Mouse (Mus musculus): ENCODE measurements around the gene Frat1. TPM values are rescaled to one million over a fixed set of nuclear protein-coding genes. Genes with fewer than 3 reads are reported as not detected.

Frat1 gene
- total and polyA plus RNA-seq, 3 experiments: 1.3 to 3.9 (median 2.5) TPM

DNA sequence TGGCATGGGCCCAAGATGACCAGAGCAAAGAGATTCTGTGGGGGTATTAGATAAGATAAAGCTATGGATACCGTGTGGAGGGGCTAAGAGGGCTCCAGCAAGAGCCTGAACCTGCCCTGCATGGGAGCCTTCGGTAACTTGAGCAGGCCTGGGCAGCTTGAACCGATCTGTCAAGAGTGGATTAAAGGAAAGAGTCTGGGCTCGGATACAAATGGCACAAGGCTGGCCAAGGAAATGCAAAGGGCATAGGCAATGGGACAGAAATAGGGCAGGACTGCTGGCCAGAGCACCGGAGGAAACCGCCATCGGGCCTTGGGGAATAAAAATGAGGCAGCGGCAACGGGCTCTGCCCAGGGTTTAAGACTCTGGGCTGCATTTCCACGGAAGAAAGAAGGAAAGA, 12.4 kb upstream of the Frat1 start:
- no peaks in the 10 kb centered on the region for H3K79me2 ChIP-seq (replicated peaks; ENCODE audit: control insufficient read depth, insufficient read depth, low read length)
- DNase-seq: peak; percentile 27 to 55
- H3K4me3 ChIP-seq: no peak overlapping the region
- no peaks in the 10 kb centered on the region for H3K36me3 ChIP-seq (ENCODE audit: control insufficient read depth, insufficient read depth, low read length)
- TF ChIP-seq EP300 (IDR thresholded peaks at IDR 0.05; ENCODE audit: insufficient read depth, low read depth, low read length): 0 out of 2 replicates have a peak, but pooled peaks have one; percentile 8
- no peak for TF ChIP-seq CTCF (IDR thresholded peaks at IDR 0.05)
- no peak for TF ChIP-seq POLR2A (IDR thresholded peaks at IDR 0.05; ENCODE audit: insufficient read depth, low read depth, low read length)
- H3K27ac ChIP-seq: no peak overlapping the region
- no peaks in the 10 kb centered on the region for H3K4me1 ChIP-seq (ENCODE audit: control insufficient read depth, insufficient read depth, low read length)
- no peak overlapping the region for H3K9ac ChIP-seq (ENCODE audit: low read depth, low read length)
- 26% methylated on average over 10 of the region's 10 CpGs for WGBS
- no peaks in the 10 kb centered on the region for H3K27me3 ChIP-seq (ENCODE audit: control insufficient read depth, insufficient read depth, low read length)
- intact Hi-C loops (cut with DNase I): no loop called here

DNA sequence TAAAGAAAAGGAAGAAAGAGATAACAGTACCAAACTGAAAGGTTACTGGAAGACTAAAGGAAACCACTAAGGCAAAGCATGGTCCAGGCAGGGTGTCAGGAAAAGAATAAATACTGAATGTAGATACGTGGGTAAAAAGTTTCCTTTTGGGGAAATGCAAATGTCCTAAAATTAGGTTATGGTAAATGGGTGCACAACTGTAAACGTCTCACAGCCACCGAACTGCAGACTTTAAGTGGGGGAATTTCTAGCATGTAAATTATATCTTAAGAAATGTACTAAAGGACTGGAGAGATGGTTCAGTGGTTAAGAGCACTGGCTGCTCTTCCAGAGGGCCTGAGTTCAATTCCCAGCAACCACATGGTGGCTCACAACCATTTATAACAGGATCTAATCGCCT, 11.0 kb upstream of the Frat1 start:
- no peak overlapping the region for H3K9ac ChIP-seq (ENCODE audit: low read depth, low read length)
- no peak overlapping the region for H3K27ac ChIP-seq
- intact Hi-C loops (cut with DNase I): no loop called here
- no peaks in the 10 kb centered on the region for H3K36me3 ChIP-seq (ENCODE audit: control insufficient read depth, insufficient read depth, low read length)
- H3K4me3 ChIP-seq: no peak overlapping the region
- 83% methylated on average over 4 of the region's 4 CpGs for WGBS
- TF ChIP-seq CTCF (IDR thresholded peaks at IDR 0.05) (no peak), POLR2A (IDR thresholded peaks at IDR 0.05; ENCODE audit: insufficient read depth, low read depth, low read length) (no peak), EP300 (IDR thresholded peaks at IDR 0.05; ENCODE audit: insufficient read depth, low read depth, low read length) (no peak)
- no peaks in the 10 kb centered on the region for H3K4me1 ChIP-seq (ENCODE audit: control insufficient read depth, insufficient read depth, low read length)
- DNase-seq: no peak
- H3K27me3 ChIP-seq (ENCODE audit: control insufficient read depth, insufficient read depth, low read length): no peaks in the 10 kb centered on the region
- H3K79me2 ChIP-seq (replicated peaks; ENCODE audit: control insufficient read depth, insufficient read depth, low read length): no peaks in the 10 kb centered on the region

DNA sequence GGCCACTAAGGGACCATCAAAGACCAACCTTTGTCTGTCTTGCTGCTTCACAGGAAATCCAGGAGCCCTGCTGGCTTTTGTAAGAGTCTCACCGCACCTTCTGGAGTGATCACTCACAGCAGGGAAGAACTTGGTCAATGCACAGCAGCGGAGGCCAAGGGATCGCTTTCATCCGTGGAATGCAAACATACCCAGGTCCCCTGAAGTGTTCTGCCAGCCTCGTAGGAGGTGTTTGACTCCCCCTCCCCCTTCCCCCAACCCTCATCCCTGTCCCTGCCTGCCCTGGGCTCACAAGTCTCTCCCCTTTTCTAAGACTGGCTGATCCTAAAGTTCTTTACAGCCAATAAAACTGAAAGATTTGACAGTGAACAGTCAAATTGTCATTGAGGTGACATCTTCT, 8.3 kb upstream of the Frat1 start:
- TF ChIP-seq CTCF (IDR thresholded peaks at IDR 0.05) (no peak), EP300 (IDR thresholded peaks at IDR 0.05; ENCODE audit: insufficient read depth, low read depth, low read length) (no peak), POLR2A (IDR thresholded peaks at IDR 0.05; ENCODE audit: insufficient read depth, low read depth, low read length) (no peak)
- no peak for DNase-seq
- H3K36me3 ChIP-seq (ENCODE audit: control insufficient read depth, insufficient read depth, low read length): no peaks in the 10 kb centered on the region
- H3K79me2 ChIP-seq (replicated peaks; ENCODE audit: control insufficient read depth, insufficient read depth, low read length): no peaks in the 10 kb centered on the region
- intact Hi-C loops (cut with DNase I): no loop called here
- no peak overlapping the region for H3K4me3 ChIP-seq
- H3K9ac ChIP-seq (ENCODE audit: low read depth, low read length): no peak overlapping the region
- H3K27ac ChIP-seq: no peak overlapping the region
- 38% methylated on average over 5 of the region's 5 CpGs for WGBS
- no peaks in the 10 kb centered on the region for H3K27me3 ChIP-seq (ENCODE audit: control insufficient read depth, insufficient read depth, low read length)
- H3K4me1 ChIP-seq (ENCODE audit: control insufficient read depth, insufficient read depth, low read length): no peaks in the 10 kb centered on the region

DNA sequence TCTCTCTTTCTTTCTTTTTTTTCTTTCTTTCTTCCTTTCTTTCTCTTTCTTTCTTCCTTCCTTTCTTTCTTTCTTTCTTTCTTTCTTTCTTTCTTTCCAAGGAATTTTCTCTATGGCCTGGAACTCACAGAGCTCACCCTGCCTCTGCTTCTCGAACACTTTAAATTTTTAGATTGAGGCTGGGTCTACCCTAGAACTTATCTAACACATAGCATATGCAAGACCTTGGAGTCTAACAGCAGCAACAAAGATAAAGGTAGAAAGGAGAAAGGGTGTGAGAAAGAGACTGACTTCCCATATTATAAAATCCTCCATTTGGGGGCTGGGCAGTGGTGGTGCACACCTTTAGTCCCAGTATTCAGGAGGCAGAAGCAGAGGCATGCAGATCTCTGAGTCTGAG, 7.2 kb upstream of the Frat1 start:
- WGBS: 74% methylated on average over 1 of the region's 1 CpGs
- no peak overlapping the region for H3K9ac ChIP-seq (ENCODE audit: low read depth, low read length)
- TF ChIP-seq EP300 (IDR thresholded peaks at IDR 0.05; ENCODE audit: insufficient read depth, low read depth, low read length): no peak
- TF ChIP-seq CTCF (IDR thresholded peaks at IDR 0.05): no peak
- no peak for TF ChIP-seq POLR2A (IDR thresholded peaks at IDR 0.05; ENCODE audit: insufficient read depth, low read depth, low read length)
- intact Hi-C loops (cut with DNase I): loop anchor here (1.0 kb wide), 1 partner anchor 11 kb away; no protein-coding TSS in a partner anchor
- H3K79me2 ChIP-seq (replicated peaks; ENCODE audit: control insufficient read depth, insufficient read depth, low read length): no peaks in the 10 kb centered on the region
- no peak for DNase-seq
- no peak overlapping the region for H3K4me3 ChIP-seq
- no peaks in the 10 kb centered on the region for H3K4me1 ChIP-seq (ENCODE audit: control insufficient read depth, insufficient read depth, low read length)
- no peaks in the 10 kb centered on the region for H3K36me3 ChIP-seq (ENCODE audit: control insufficient read depth, insufficient read depth, low read length)
- H3K27ac ChIP-seq: no peak overlapping the region
- H3K27me3 ChIP-seq (ENCODE audit: control insufficient read depth, insufficient read depth, low read length): no peaks in the 10 kb centered on the region

DNA sequence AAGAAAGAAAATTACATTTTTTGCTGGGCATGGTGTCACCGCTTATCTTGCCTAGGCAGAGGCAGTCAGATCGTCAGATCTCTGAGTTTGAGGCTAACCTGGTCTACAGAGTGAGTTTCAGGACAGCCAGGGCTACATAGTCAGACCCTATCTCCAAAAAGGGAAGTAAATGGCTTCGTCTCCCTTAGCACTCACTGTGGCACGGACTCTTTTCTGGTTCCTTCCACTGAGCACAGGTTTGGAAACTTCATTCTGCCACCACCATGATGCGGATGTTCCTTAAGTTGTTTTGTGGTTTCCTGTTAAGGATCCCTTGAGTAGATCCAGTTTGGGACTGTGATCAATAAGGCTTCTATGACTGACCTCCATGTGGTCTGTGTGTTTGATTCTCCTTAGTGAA, 4.8 kb upstream of the Frat1 start:
- H3K9ac ChIP-seq (ENCODE audit: low read depth, low read length): no peak overlapping the region
- intact Hi-C loops (cut with DNase I): no loop called here
- no peak for DNase-seq
- no peaks in the 10 kb centered on the region for H3K36me3 ChIP-seq (ENCODE audit: control insufficient read depth, insufficient read depth, low read length)
- TF ChIP-seq EP300 (IDR thresholded peaks at IDR 0.05; ENCODE audit: insufficient read depth, low read depth, low read length) (no peak), CTCF (IDR thresholded peaks at IDR 0.05) (no peak), POLR2A (IDR thresholded peaks at IDR 0.05; ENCODE audit: insufficient read depth, low read depth, low read length) (no peak)
- H3K79me2 ChIP-seq (replicated peaks; ENCODE audit: control insufficient read depth, insufficient read depth, low read length): no peaks in the 10 kb centered on the region
- no peaks in the 10 kb centered on the region for H3K27me3 ChIP-seq (ENCODE audit: control insufficient read depth, insufficient read depth, low read length)
- WGBS: 73% methylated on average over 5 of the region's 5 CpGs
- H3K4me3 ChIP-seq: no peak overlapping the region
- H3K4me1 ChIP-seq (ENCODE audit: control insufficient read depth, insufficient read depth, low read length): peaks cover 2% of the 10 kb centered on the region
- H3K27ac ChIP-seq: no peak overlapping the region

DNA sequence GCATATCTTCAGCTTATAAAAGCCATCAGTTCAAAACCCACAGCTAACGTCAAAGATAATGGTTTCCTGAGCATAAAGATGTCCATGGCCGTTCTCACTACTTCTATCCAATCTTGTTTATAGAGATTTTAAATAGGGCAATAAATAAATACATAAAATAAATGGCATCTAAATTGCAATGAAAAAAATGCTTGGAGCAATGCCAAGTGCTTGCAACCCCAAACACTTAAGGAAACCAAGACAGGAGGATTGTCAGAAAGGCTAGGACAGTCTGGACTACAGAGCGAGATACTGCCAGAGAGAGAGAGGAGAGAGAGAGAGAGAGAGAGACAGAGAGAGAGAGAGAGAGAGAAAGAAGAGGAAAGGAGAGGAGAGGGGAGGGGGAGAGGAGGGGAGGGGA, 3.2 kb upstream of the Frat1 start:
- H3K27ac ChIP-seq: no peak overlapping the region
- H3K36me3 ChIP-seq (ENCODE audit: control insufficient read depth, insufficient read depth, low read length): no peaks in the 10 kb centered on the region
- no peaks in the 10 kb centered on the region for H3K79me2 ChIP-seq (replicated peaks; ENCODE audit: control insufficient read depth, insufficient read depth, low read length)
- H3K27me3 ChIP-seq (ENCODE audit: control insufficient read depth, insufficient read depth, low read length): no peaks in the 10 kb centered on the region
- DNase-seq: no peak
- intact Hi-C loops (cut with DNase I): no loop called here
- WGBS: 81% methylated on average over 3 of the region's 3 CpGs
- peaks cover 4% of the 10 kb centered on the region for H3K4me1 ChIP-seq (ENCODE audit: control insufficient read depth, insufficient read depth, low read length)
- no peak overlapping the region for H3K4me3 ChIP-seq
- no peak overlapping the region for H3K9ac ChIP-seq (ENCODE audit: low read depth, low read length)
- TF ChIP-seq EP300 (IDR thresholded peaks at IDR 0.05; ENCODE audit: insufficient read depth, low read depth, low read length) (no peak), CTCF (IDR thresholded peaks at IDR 0.05) (no peak), POLR2A (IDR thresholded peaks at IDR 0.05; ENCODE audit: insufficient read depth, low read depth, low read length) (no peak)

All from heart, adult 2 months (tissue).